Mouse (Mus musculus) bone marrow macrophage, adult 2 months (primary cell): Measurements from ENCODE around the gene Ppp1r32. TPM values are rescaled to one million over a fixed set of nuclear protein-coding genes. Genes with fewer than 3 reads are reported as not detected.

ENCODE experiments used
- H3K27ac ChIP-seq: 2 replicates; pipeline ENCODE4 v1.5.1; 2012; ENCODE audit warnings: low read depth, low read length; ENCODE audit not compliant: insufficient read depth
- H3K4me1 ChIP-seq: 2 replicates; pipeline ENCODE4 v1.6.1; 2012; ENCODE audit warnings: low read length; ENCODE audit not compliant: control insufficient read depth, insufficient read depth
- H3K4me3 ChIP-seq: 2 replicates; pipeline ENCODE4 v1.5.1; 2012; ENCODE audit warnings: mild to moderate bottlenecking, low read length, moderate library complexity; ENCODE audit not compliant: insufficient read depth
- CTCF ChIP-seq: IDR thresholded peaks from 2 replicates; pipeline ENCODE4 v1.5.1; 2012; ENCODE audit warnings: low read depth, mild to moderate bottlenecking, low read length, moderate library complexity
- POLR2A ChIP-seq: IDR thresholded peaks from 2 replicates; pipeline ENCODE4 v1.6.1; 2012; ENCODE audit warnings: mild to moderate bottlenecking, low read depth, low read length, borderline replicate concordance
- polyA plus RNA-seq: library from polyadenylated mRNA; stranded (reverse); fragments of >200 nt; gene quantifications from 2 replicates; pipeline ENCODE4 v1.2.4, GENCODE M21; 2012; ENCODE audit not compliant: missing spikeins, insufficient read depth, insufficient read length

Gene Ppp1r32
- polyA plus RNA-seq, 1 experiment, result 0.54 TPM

GRCm38 (mm10) chr19:10459907-10460306 is 22.8 kb downstream of the Ppp1r32 start:
- no peak for TF ChIP-seq POLR2A
- TF ChIP-seq CTCF, result no peak
- H3K4me3 ChIP-seq, result no peak overlapping the region
- no peak overlapping the region for H3K27ac ChIP-seq
- peaks cover 12% of the 10 kb centered on the region for H3K4me1 ChIP-seq

DNA sequence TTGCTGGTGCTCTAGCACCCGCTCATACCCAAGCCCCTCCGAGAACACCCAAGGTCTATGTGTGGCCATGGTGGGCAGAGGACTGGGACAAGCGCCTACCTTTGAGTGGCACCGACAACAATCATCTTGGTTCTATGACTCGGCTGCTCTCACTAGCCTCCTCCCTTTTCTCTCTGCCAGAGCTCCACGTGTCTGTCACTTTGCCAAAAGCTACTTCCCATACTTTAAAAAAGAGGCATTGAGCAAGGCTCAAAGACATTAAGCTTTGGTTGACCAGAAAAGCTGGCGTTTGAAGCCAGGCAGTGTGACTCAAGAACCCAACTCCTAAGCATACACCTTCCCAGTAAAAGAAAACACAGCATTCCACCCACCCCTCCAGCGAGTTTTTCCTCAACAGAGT is 24.6 kb downstream of the Ppp1r32 start:
- Histone ChIP-seq H3K4me3 (peak overlapping the region; percentile 32), H3K4me1 (peaks cover 12% of the 10 kb centered on the region), H3K27ac (no peak overlapping the region)
- TF ChIP-seq CTCF (no peak), POLR2A (no peak)

DNA sequence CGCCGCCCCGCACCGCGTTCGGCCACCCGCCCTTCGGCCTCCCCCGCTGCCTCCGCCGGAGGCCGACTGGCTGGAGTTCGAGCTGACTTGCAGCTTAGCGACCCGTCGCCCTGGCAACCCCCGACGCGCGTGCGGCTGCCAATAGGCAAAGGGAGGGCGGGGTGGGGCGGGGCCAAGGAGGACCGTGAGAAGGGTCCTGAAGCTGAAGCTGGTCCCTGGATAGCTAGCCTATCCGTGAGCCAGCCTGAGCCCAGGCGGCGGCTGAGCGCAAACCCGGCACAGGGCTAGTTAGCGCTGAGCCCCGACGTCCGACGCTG is 25.3 kb downstream of the Ppp1r32 start:
- H3K4me1 ChIP-seq, result peaks cover 12% of the 10 kb centered on the region
- no peak overlapping the region for H3K27ac ChIP-seq
- peak overlapping the region; percentile 32 for H3K4me3 ChIP-seq
- TF ChIP-seq CTCF (no peak), POLR2A (no peak)

GRCm38 (mm10) chr19:10456752-10457483 is 25.8 kb downstream of the Ppp1r32 start, which contains the start of gene Lrrc10b:
Gene Lrrc10b (minus strand): TSS chr19:10457473.
- Histone ChIP-seq H3K27ac (no peak within 1 kb of the TSS), H3K4me3 (peak within 1 kb of the TSS; percentile 52), H3K4me1 (peaks cover 12% of the 10 kb centered on the region)
- TF ChIP-seq CTCF, result no peak
- TF ChIP-seq POLR2A, result no peak

GRCm38 (mm10) chr19:10455437-10455806 is 27.3 kb downstream of the Ppp1r32 start:
- Histone ChIP-seq H3K4me3 (no peak overlapping the region), H3K27ac (no peak overlapping the region), H3K4me1 (peaks cover 12% of the 10 kb centered on the region)
- TF ChIP-seq CTCF (no peak), POLR2A (no peak)

DNA sequence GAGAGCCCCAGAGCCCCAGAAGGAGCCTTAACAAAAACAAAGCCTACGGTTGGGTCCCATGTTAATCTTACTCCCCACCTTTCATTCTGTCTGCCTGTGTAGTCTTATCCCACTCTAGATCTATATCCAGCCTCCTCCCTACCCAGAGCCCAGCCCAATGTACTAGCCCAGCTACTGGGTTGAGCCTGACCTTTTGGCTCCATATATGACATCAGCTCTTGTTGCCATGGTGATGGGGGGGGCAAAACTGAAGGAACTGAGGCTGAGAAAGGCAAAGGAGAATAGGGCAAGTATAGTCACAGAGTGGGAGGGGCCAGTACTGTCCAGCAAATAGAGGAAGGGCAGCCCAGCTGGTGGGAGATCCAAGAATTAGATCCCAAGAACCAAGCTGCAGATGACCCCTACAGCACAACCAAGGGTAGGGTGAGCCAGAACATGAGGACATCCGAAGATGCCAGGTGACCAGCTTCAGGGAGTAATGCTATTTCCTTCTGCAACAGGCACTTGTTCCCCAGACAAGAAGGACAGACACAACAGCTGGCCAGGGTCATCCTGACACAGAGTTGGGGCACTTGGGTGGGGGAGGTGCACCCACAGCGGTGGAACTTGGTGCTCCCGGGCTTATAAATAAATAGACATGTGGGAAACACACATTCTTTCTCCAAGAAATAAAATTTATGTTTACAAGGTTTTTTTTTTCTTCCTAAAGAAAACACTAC is 27.9 kb downstream of the Ppp1r32 start:
- H3K4me1 ChIP-seq, result peaks cover 11% of the 10 kb centered on the region
- H3K27ac ChIP-seq, result no peak overlapping the region
- no peak overlapping the region for H3K4me3 ChIP-seq
- TF ChIP-seq POLR2A, result no peak
- TF ChIP-seq CTCF, result no peak

GRCm38 (mm10) chr19:10449708-10450107 is 33.0 kb downstream of the Ppp1r32 start:
- TF ChIP-seq POLR2A (no peak), CTCF (peak; percentile 47; the same call in 1 of the 2 replicates)
- Histone ChIP-seq H3K27ac (no peak overlapping the region), H3K4me1 (no peaks in the 10 kb centered on the region), H3K4me3 (no peak overlapping the region)

DNA sequence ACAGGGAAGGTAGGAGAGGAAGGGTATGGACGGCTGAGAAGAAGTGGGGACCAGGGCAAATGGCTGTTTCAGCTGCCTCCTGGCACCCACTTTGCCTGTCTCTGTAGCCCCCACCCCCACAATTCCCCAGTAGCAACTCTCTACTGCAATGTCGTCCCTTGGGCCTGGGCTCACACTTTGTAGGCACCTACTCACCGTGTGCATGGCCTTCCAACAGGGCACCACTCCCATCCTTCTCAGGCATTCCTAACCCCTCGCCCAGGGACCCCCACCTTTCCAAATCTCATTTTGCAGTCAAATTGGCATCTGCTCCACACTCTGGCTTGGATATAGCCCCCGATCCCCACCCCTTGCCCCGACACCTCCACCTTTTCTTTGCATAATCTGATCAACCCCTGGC is 33.5 kb downstream of the Ppp1r32 start:
- no peak overlapping the region for H3K27ac ChIP-seq
- TF ChIP-seq CTCF, result no peak
- TF ChIP-seq POLR2A, result no peak
- H3K4me1 ChIP-seq, result no peaks in the 10 kb centered on the region
- no peak overlapping the region for H3K4me3 ChIP-seq

GRCm38 (mm10) chr19:10448275-10448674 is 34.5 kb downstream of the Ppp1r32 start:
- Histone ChIP-seq H3K4me1 (no peaks in the 10 kb centered on the region), H3K4me3 (no peak overlapping the region), H3K27ac (no peak overlapping the region)
- TF ChIP-seq POLR2A (no peak), CTCF (no peak)

- TF ChIP-seq POLR2A (no peak), CTCF (no peak)
- Histone ChIP-seq H3K4me1 (no peaks in the 10 kb centered on the region), H3K27ac (no peak overlapping the region)
Observed at GRCm38 (mm10) chr19:10444685-10445369, 37.9 kb downstream of the Ppp1r32 start.

More at GRCm38 (mm10) chr19:10444685-10445369, 37.9 kb downstream of the Ppp1r32 start:
- H3K4me3 ChIP-seq, result no peak overlapping the region
